Mouse (Mus musculus): ENCODE measurements around the gene Arid1b. TPM values are rescaled to one million over a fixed set of nuclear protein-coding genes. Genes with fewer than 3 reads are reported as not detected.

The Arid1b gene
- polyA plus RNA-seq, 1 experiment from 2014 or later, result 8.7 TPM

- Histone ChIP-seq H3K27me3 (ENCODE audit: control insufficient read depth, insufficient read depth, low read length) (no peaks in the 10 kb centered on the region), H3K9ac (ENCODE audit: low read length) (peak overlapping the region; percentile 99), H3K4me1 (ENCODE audit: control insufficient read depth in 2 of 2, insufficient read depth in 2 of 2, low read length in 2 of 2) (peaks cover 0 to 25% of the 10 kb centered on the region in 2 experiments; a peak in 2 of 4 replicates), H3K36me3 (ENCODE audit: control insufficient read depth, insufficient read depth, low read length) (no peaks in the 10 kb centered on the region), H3K4me2 (ENCODE audit: low read length) (peak overlapping the region; percentile 63), H3K9me3 (ENCODE audit: control insufficient read depth, low read length) (no peaks in the 10 kb centered on the region), H3K27ac (replicated peaks in 1 of 2; ENCODE audit: control insufficient read depth in 1 of 2, insufficient read depth in 1 of 2, low read depth in 2 of 2, low read length in 2 of 2) (peak overlapping the region; percentile 100), H3K4me3 (ENCODE audit: control insufficient read depth in 1 of 2, insufficient read depth in 1 of 2, low read depth in 1 of 2, low read length in 2 of 2) (peak overlapping the region; percentile 91 to 97)
- peak; percentile 45 for ATAC-seq (ENCODE audit: insufficient number of reproducible peaks, insufficient read depth, low FRiP score, low read depth)
- under 1% methylated on average over 37 of the region's 56 CpGs for WGBS
Observed at GRCm38 (mm10) chr17:4995561-4996051, 1.5 kb downstream of the Arid1b start.

GRCm38 (mm10) chr17:4996121-4996813, 2.1 kb downstream of the Arid1b start:
- 0 out of 2 replicates have a peak, but pooled peaks have one; percentile 6 for ATAC-seq (ENCODE audit: insufficient number of reproducible peaks, insufficient read depth, low FRiP score, low read depth)
- Histone ChIP-seq H3K27ac (replicated peaks in 1 of 2; ENCODE audit: control insufficient read depth in 1 of 2, insufficient read depth in 1 of 2, low read depth in 2 of 2, low read length in 2 of 2) (peak overlapping the region; percentile 100), H3K4me2 (ENCODE audit: low read length) (peak overlapping the region; percentile 63), H3K9me3 (ENCODE audit: control insufficient read depth, low read length) (no peaks in the 10 kb centered on the region), H3K4me1 (ENCODE audit: control insufficient read depth in 2 of 2, insufficient read depth in 2 of 2, low read length in 2 of 2) (peaks cover 3 to 31% of the 10 kb centered on the region in 2 experiments; a peak in 3 of 4 replicates), H3K9ac (ENCODE audit: low read length) (peak overlapping the region; percentile 99), H3K36me3 (ENCODE audit: control insufficient read depth, insufficient read depth, low read length) (no peaks in the 10 kb centered on the region), H3K27me3 (ENCODE audit: control insufficient read depth, insufficient read depth, low read length) (no peaks in the 10 kb centered on the region), H3K4me3 (ENCODE audit: control insufficient read depth in 1 of 2, insufficient read depth in 1 of 2, low read depth in 1 of 2, low read length in 2 of 2) (peak overlapping the region; percentile 91 to 97)
- under 1% methylated on average over 60 of the region's 95 CpGs for WGBS

- Histone ChIP-seq H3K4me1 (ENCODE audit: control insufficient read depth in 2 of 2, insufficient read depth in 2 of 2, low read length in 2 of 2) (peaks cover 8 to 38% of the 10 kb centered on the region in 2 experiments), H3K9me3 (ENCODE audit: control insufficient read depth, low read length) (no peaks in the 10 kb centered on the region), H3K4me2 (ENCODE audit: low read length) (peak overlapping the region; percentile 63), H3K36me3 (ENCODE audit: control insufficient read depth, insufficient read depth, low read length) (no peaks in the 10 kb centered on the region), H3K9ac (ENCODE audit: low read length) (peak overlapping the region; percentile 99), H3K27ac (replicated peaks in 1 of 2; ENCODE audit: control insufficient read depth in 1 of 2, insufficient read depth in 1 of 2, low read depth in 2 of 2, low read length in 2 of 2) (peak overlapping the region; percentile 100), H3K4me3 (ENCODE audit: control insufficient read depth in 1 of 2, insufficient read depth in 1 of 2, low read depth in 1 of 2, low read length in 2 of 2) (peak overlapping the region; percentile 91 to 97), H3K27me3 (ENCODE audit: control insufficient read depth, insufficient read depth, low read length) (no peaks in the 10 kb centered on the region)
- ATAC-seq (ENCODE audit: insufficient number of reproducible peaks, insufficient read depth, low FRiP score, low read depth), result no peak
- WGBS, result 2% methylated on average over 20 of the region's 20 CpGs
Observed at GRCm38 (mm10) chr17:4996814-4997549, 2.9 kb downstream of the Arid1b start.

- Histone ChIP-seq H3K4me1 (ENCODE audit: control insufficient read depth in 2 of 2, insufficient read depth in 2 of 2, low read length in 2 of 2) (peaks cover 10 to 47% of the 10 kb centered on the region in 2 experiments), H3K4me2 (ENCODE audit: low read length) (peak overlapping the region; percentile 63), H3K36me3 (ENCODE audit: control insufficient read depth, insufficient read depth, low read length) (no peaks in the 10 kb centered on the region), H3K4me3 (ENCODE audit: control insufficient read depth in 1 of 2, insufficient read depth in 1 of 2, low read depth in 1 of 2, low read length in 2 of 2) (no peak overlapping the region), H3K27me3 (ENCODE audit: control insufficient read depth, insufficient read depth, low read length) (no peaks in the 10 kb centered on the region), H3K27ac (replicated peaks in 1 of 2; ENCODE audit: control insufficient read depth in 1 of 2, insufficient read depth in 1 of 2, low read depth in 2 of 2, low read length in 2 of 2) (no peak overlapping the region), H3K9ac (ENCODE audit: low read length) (no peak overlapping the region), H3K9me3 (ENCODE audit: control insufficient read depth, low read length) (no peaks in the 10 kb centered on the region)
- no peak for ATAC-seq (ENCODE audit: insufficient number of reproducible peaks, insufficient read depth, low FRiP score, low read depth)
- whole genome bisulfite sequencing, result 71% methylated on average over 3 of the region's 3 CpGs
Observed at GRCm38 (mm10) chr17:4997968-4998367, 3.8 kb downstream of the Arid1b start.

GRCm38 (mm10) chr17:4999256-4999655, 5.1 kb downstream of the Arid1b start:
- Histone ChIP-seq H3K4me1 (ENCODE audit: control insufficient read depth in 2 of 2, insufficient read depth in 2 of 2, low read length in 2 of 2) (peaks cover 18 to 53% of the 10 kb centered on the region in 2 experiments), H3K4me3 (ENCODE audit: control insufficient read depth in 1 of 2, insufficient read depth in 1 of 2, low read depth in 1 of 2, low read length in 2 of 2) (no peak overlapping the region), H3K27ac (replicated peaks in 1 of 2; ENCODE audit: control insufficient read depth in 1 of 2, insufficient read depth in 1 of 2, low read depth in 2 of 2, low read length in 2 of 2) (no peak overlapping the region), H3K27me3 (ENCODE audit: control insufficient read depth, insufficient read depth, low read length) (no peaks in the 10 kb centered on the region), H3K36me3 (ENCODE audit: control insufficient read depth, insufficient read depth, low read length) (no peaks in the 10 kb centered on the region), H3K4me2 (ENCODE audit: low read length) (no peak overlapping the region), H3K9ac (ENCODE audit: low read length) (no peak overlapping the region), H3K9me3 (ENCODE audit: control insufficient read depth, low read length) (no peaks in the 10 kb centered on the region)
- ATAC-seq (ENCODE audit: insufficient number of reproducible peaks, insufficient read depth, low FRiP score, low read depth), result no peak
- WGBS, result 63% methylated on average over 1 of the region's 1 CpGs

- no peak overlapping the region for H3K4me2 ChIP-seq (ENCODE audit: low read length)
- H3K27me3 ChIP-seq (ENCODE audit: control insufficient read depth, insufficient read depth, low read length), result no peaks in the 10 kb centered on the region
- no peaks in the 10 kb centered on the region for H3K9me3 ChIP-seq (ENCODE audit: control insufficient read depth, low read length)
- no peak overlapping the region for H3K27ac ChIP-seq (replicated peaks in 1 of 2; ENCODE audit: control insufficient read depth in 1 of 2, insufficient read depth in 1 of 2, low read depth in 2 of 2, low read length in 2 of 2)
- H3K4me3 ChIP-seq (ENCODE audit: control insufficient read depth in 1 of 2, insufficient read depth in 1 of 2, low read depth in 1 of 2, low read length in 2 of 2), result no peak overlapping the region
- no peak for ATAC-seq (ENCODE audit: insufficient number of reproducible peaks, insufficient read depth, low FRiP score, low read depth)
- no peak overlapping the region for H3K9ac ChIP-seq (ENCODE audit: low read length)
- no peaks in the 10 kb centered on the region for H3K36me3 ChIP-seq (ENCODE audit: control insufficient read depth, insufficient read depth, low read length)
- peaks cover 26 to 61% of the 10 kb centered on the region in 2 experiments for H3K4me1 ChIP-seq (ENCODE audit: control insufficient read depth in 2 of 2, insufficient read depth in 2 of 2, low read length in 2 of 2)
- WGBS, result 75% methylated on average over 10 of the region's 10 CpGs
Observed at GRCm38 (mm10) chr17:5000001-5000400, 5.9 kb downstream of the Arid1b start.

GRCm38 (mm10) chr17:5000871-5001270, 6.7 kb downstream of the Arid1b start:
- no peaks in the 10 kb centered on the region for H3K36me3 ChIP-seq (ENCODE audit: control insufficient read depth, insufficient read depth, low read length)
- H3K4me1 ChIP-seq (ENCODE audit: control insufficient read depth in 2 of 2, insufficient read depth in 2 of 2, low read length in 2 of 2), result peaks cover 33 to 66% of the 10 kb centered on the region in 2 experiments
- no peak overlapping the region for H3K4me2 ChIP-seq (ENCODE audit: low read length)
- ATAC-seq (ENCODE audit: insufficient number of reproducible peaks, insufficient read depth, low FRiP score, low read depth), result no peak
- no peaks in the 10 kb centered on the region for H3K9me3 ChIP-seq (ENCODE audit: control insufficient read depth, low read length)
- no peaks in the 10 kb centered on the region for H3K27me3 ChIP-seq (ENCODE audit: control insufficient read depth, insufficient read depth, low read length)
- WGBS, result 69% methylated on average over 7 of the region's 7 CpGs
- no peak overlapping the region for H3K27ac ChIP-seq (replicated peaks in 1 of 2; ENCODE audit: control insufficient read depth in 1 of 2, insufficient read depth in 1 of 2, low read depth in 2 of 2, low read length in 2 of 2)
- no peak overlapping the region for H3K4me3 ChIP-seq (ENCODE audit: control insufficient read depth in 1 of 2, insufficient read depth in 1 of 2, low read depth in 1 of 2, low read length in 2 of 2)
- no peak overlapping the region for H3K9ac ChIP-seq (ENCODE audit: low read length)

All from heart, embryonic 14.5 days (tissue).